Mouse (Mus musculus) layer of hippocampus, adult 11-12 months (tissue): ENCODE measurements around the gene Tcp11.

Experiments
- DNase-seq: peaks from one replicate; pipeline ENCODE4 v3.0.0; 2022; ENCODE audit warnings: low spot score

The Tcp11 gene

GRCm38 (mm10) chr17:28080045-28080816 lies at the start of gene Tcp11:
Gene Tcp11 (minus strand): TSS chr17:28080639.
- DNase-seq: peak; percentile 53

GRCm38 (mm10) chr17:28129796-28130195 lies 49.4 kb upstream of the Tcp11 start:
- no peak for DNase-seq

GRCm38 (mm10) chr17:28124368-28124767 lies 43.9 kb upstream of the Tcp11 start:
- no peak for DNase-seq

- no peak for DNase-seq
Observed at GRCm38 (mm10) chr17:28123627-28124026, 43.2 kb upstream of the Tcp11 start.

- no peak for DNase-seq
Observed at GRCm38 (mm10) chr17:28122949-28123348, 42.5 kb upstream of the Tcp11 start.

GRCm38 (mm10) chr17:28120460-28120859 lies 40.0 kb upstream of the Tcp11 start:
- no peak for DNase-seq

GRCm38 (mm10) chr17:28117451-28118209 lies 37.2 kb upstream of the Tcp11 start:
- DNase-seq: no peak

GRCm38 (mm10) chr17:28116335-28116734 lies 35.9 kb upstream of the Tcp11 start:
- no peak for DNase-seq

- DNase-seq: no peak
Observed at GRCm38 (mm10) chr17:28112266-28112665, 31.8 kb upstream of the Tcp11 start.

- DNase-seq: no peak
Observed at GRCm38 (mm10) chr17:28107275-28107674, 26.8 kb upstream of the Tcp11 start.

- DNase-seq: no peak
Observed at GRCm38 (mm10) chr17:28106352-28106751, 25.9 kb upstream of the Tcp11 start.

GRCm38 (mm10) chr17:28104416-28104815 lies 24.0 kb upstream of the Tcp11 start:
- no peak for DNase-seq

GRCm38 (mm10) chr17:28101902-28102319 lies 21.5 kb upstream of the Tcp11 start:
- DNase-seq: no peak

GRCm38 (mm10) chr17:28101284-28101887 lies 20.9 kb upstream of the Tcp11 start:
- DNase-seq: no peak

GRCm38 (mm10) chr17:28100669-28101068 lies 20.2 kb upstream of the Tcp11 start:
- no peak for DNase-seq

GRCm38 (mm10) chr17:28099086-28099485 lies 18.6 kb upstream of the Tcp11 start:
- DNase-seq: no peak

- DNase-seq: no peak
Observed at GRCm38 (mm10) chr17:28097308-28097707, 16.9 kb upstream of the Tcp11 start.

- DNase-seq: no peak
Observed at GRCm38 (mm10) chr17:28096418-28096817, 16.0 kb upstream of the Tcp11 start.

- no peak for DNase-seq
Observed at GRCm38 (mm10) chr17:28093837-28094236, 13.4 kb upstream of the Tcp11 start.

- DNase-seq: no peak
Observed at GRCm38 (mm10) chr17:28092297-28092696, 11.9 kb upstream of the Tcp11 start.

- no peak for DNase-seq
Observed at GRCm38 (mm10) chr17:28088718-28089117, 8.3 kb upstream of the Tcp11 start.

GRCm38 (mm10) chr17:28087430-28087829 lies 7.0 kb upstream of the Tcp11 start:
- no peak for DNase-seq

- DNase-seq: peak; percentile 86
Observed at GRCm38 (mm10) chr17:28084964-28085363, 4.5 kb upstream of the Tcp11 start.
